Mouse (Mus musculus) neural tube, embryonic 13.5 days (tissue): Measurements from ENCODE around the gene Cfap46. TPM values are rescaled to one million over a fixed set of nuclear protein-coding genes. Genes with fewer than 3 reads are reported as not detected.

Experiments
- ATAC-seq: fragments of 200-750 bp; cut with Nextera tagmentation; 2 replicates; pipeline ENCODE4 v1.8.0; 2017; ENCODE audit warnings: low read depth, mild to moderate bottlenecking, moderate TSS enrichment, moderate library complexity
- H3K27ac ChIP-seq: fragments of 300-500 bp; sonication (generic); replicated peaks from 2 replicates; pipeline ENCODE4 v1.5.1; 2015; ENCODE audit warnings: moderate library complexity, mild to moderate bottlenecking, inconsistent platforms
- H3K27me3 ChIP-seq: fragments of 300-500 bp; sonication (generic); 2 replicates; pipeline ENCODE4 v1.6.1; 2015; ENCODE audit warnings: mild to moderate bottlenecking, inconsistent platforms
- H3K36me3 ChIP-seq: fragments of 300-500 bp; sonication (generic); 2 replicates; pipeline ENCODE4 v1.6.1; 2015; ENCODE audit warnings: mild to moderate bottlenecking, inconsistent platforms
- H3K4me1 ChIP-seq: fragments of 300-500 bp; sonication (generic); replicated peaks from 2 replicates; pipeline ENCODE4 v1.6.1; 2015; ENCODE audit warnings: inconsistent platforms
- H3K4me2 ChIP-seq: fragments of 300-500 bp; sonication (generic); 2 replicates; pipeline ENCODE4 v1.6.1; 2015; ENCODE audit warnings: inconsistent platforms, mild to moderate bottlenecking, moderate library complexity
- H3K4me3 ChIP-seq: fragments of 300-500 bp; sonication (generic); 2 replicates; pipeline ENCODE4 v1.5.1; 2015; ENCODE audit warnings: mild to moderate bottlenecking, inconsistent platforms
- H3K9ac ChIP-seq: fragments of 300-500 bp; sonication (generic); 2 replicates; pipeline ENCODE4 v1.6.1; 2015; ENCODE audit warnings: moderate library complexity, mild to moderate bottlenecking, inconsistent platforms
- H3K9me3 ChIP-seq: fragments of 300-500 bp; sonication (generic); 2 replicates; pipeline ENCODE4 v1.6.1; 2016; ENCODE audit warnings: inconsistent platforms
- WGBS: fragments of 180-500 bp; shearing (Covaris S2); methylation state at CpG from one replicate; pipeline ENCODE4 v1.1.7; 2015; 5-methylcytosine and 5-hydroxymethylcytosine counted together
- polyA plus RNA-seq: library from polyadenylated mRNA; unstranded; fragments of >200 nt; fragmentation: Nextera tagmentation; extraction: Ambion mirVana; gene quantifications from 2 replicates; pipeline ENCODE4 v1.2.1, GENCODE M21; 2015

Gene Cfap46
- polyA plus RNA-seq, 1 experiment from 2014 or later = 2.0 TPM

GRCm38 (mm10) chr7:139566533-139566932 lies 117.1 kb downstream of the Cfap46 start:
- WGBS = 56% methylated on average over 8 of the region's 8 CpGs
- ATAC-seq = no peak
- Histone ChIP-seq H3K27ac (no peak overlapping the region), H3K4me3 (no peak overlapping the region), H3K27me3 (peaks cover 87% of the 10 kb centered on the region), H3K9ac (no peak overlapping the region), H3K9me3 (no peaks in the 10 kb centered on the region), H3K4me2 (no peak overlapping the region), H3K36me3 (no peaks in the 10 kb centered on the region), H3K4me1 (peaks cover 9% of the 10 kb centered on the region)

GRCm38 (mm10) chr7:139565998-139566397 lies 117.6 kb downstream of the Cfap46 start:
- H3K4me1 ChIP-seq = peaks cover 9% of the 10 kb centered on the region
- ATAC-seq = no peak
- H3K4me3 ChIP-seq = no peak overlapping the region
- peaks cover 87% of the 10 kb centered on the region for H3K27me3 ChIP-seq
- 73% methylated on average over 6 of the region's 6 CpGs for WGBS
- no peak overlapping the region for H3K4me2 ChIP-seq
- H3K9me3 ChIP-seq = no peaks in the 10 kb centered on the region
- H3K36me3 ChIP-seq = no peaks in the 10 kb centered on the region
- no peak overlapping the region for H3K27ac ChIP-seq
- H3K9ac ChIP-seq = no peak overlapping the region

GRCm38 (mm10) chr7:139564161-139564560 lies 119.5 kb downstream of the Cfap46 start:
- no peak overlapping the region for H3K27ac ChIP-seq
- no peak for ATAC-seq

GRCm38 (mm10) chr7:139563425-139563824 lies 120.2 kb downstream of the Cfap46 start:
- no peak overlapping the region for H3K9ac ChIP-seq
- peaks cover 9% of the 10 kb centered on the region for H3K4me1 ChIP-seq
- no peak overlapping the region for H3K4me3 ChIP-seq
- peaks cover 93% of the 10 kb centered on the region for H3K27me3 ChIP-seq
- H3K36me3 ChIP-seq = no peaks in the 10 kb centered on the region
- WGBS = 70% methylated on average over 4 of the region's 4 CpGs
- no peak overlapping the region for H3K27ac ChIP-seq
- no peak overlapping the region for H3K4me2 ChIP-seq
- H3K9me3 ChIP-seq = no peaks in the 10 kb centered on the region
- no peak for ATAC-seq

More at GRCm38 (mm10) chr7:139564161-139564560, 119.5 kb downstream of the Cfap46 start:
- H3K27me3 ChIP-seq = peaks cover 92% of the 10 kb centered on the region
- no peaks in the 10 kb centered on the region for H3K36me3 ChIP-seq
- H3K9me3 ChIP-seq = no peaks in the 10 kb centered on the region
- no peak overlapping the region for H3K4me2 ChIP-seq
- WGBS = 96% methylated on average over 2 of the region's 2 CpGs
- H3K4me1 ChIP-seq = peaks cover 9% of the 10 kb centered on the region
- H3K9ac ChIP-seq = no peak overlapping the region
- no peak overlapping the region for H3K4me3 ChIP-seq

GRCm38 (mm10) chr7:139559659-139560058 lies 124.0 kb downstream of the Cfap46 start:
- Histone ChIP-seq H3K4me1 (peaks cover 9% of the 10 kb centered on the region), H3K9ac (no peak overlapping the region), H3K9me3 (no peaks in the 10 kb centered on the region), H3K4me2 (no peak overlapping the region), H3K27ac (no peak overlapping the region), H3K27me3 (peaks cover 90% of the 10 kb centered on the region), H3K36me3 (no peaks in the 10 kb centered on the region), H3K4me3 (no peak overlapping the region)
- WGBS = 93% methylated on average over 10 of the region's 10 CpGs
- ATAC-seq = no peak

GRCm38 (mm10) chr7:139556746-139557526 lies 126.7 kb downstream of the Cfap46 start:
- H3K4me3 ChIP-seq = no peak overlapping the region
- H3K27ac ChIP-seq = no peak overlapping the region
- H3K27me3 ChIP-seq = peaks cover 91% of the 10 kb centered on the region
- no peak for ATAC-seq
- no peak overlapping the region for H3K4me2 ChIP-seq
- no peaks in the 10 kb centered on the region for H3K9me3 ChIP-seq
- peaks cover 9% of the 10 kb centered on the region for H3K4me1 ChIP-seq
- no peak overlapping the region for H3K9ac ChIP-seq
- WGBS = 30% methylated on average over 10 of the region's 10 CpGs
- H3K36me3 ChIP-seq = no peaks in the 10 kb centered on the region

GRCm38 (mm10) chr7:139556331-139556730 lies 127.3 kb downstream of the Cfap46 start:
- Histone ChIP-seq H3K4me1 (peaks cover 9% of the 10 kb centered on the region), H3K4me3 (no peak overlapping the region), H3K27me3 (peaks cover 91% of the 10 kb centered on the region), H3K9me3 (no peaks in the 10 kb centered on the region), H3K4me2 (no peak overlapping the region), H3K27ac (no peak overlapping the region), H3K36me3 (no peaks in the 10 kb centered on the region), H3K9ac (no peak overlapping the region)
- ATAC-seq = no peak
- WGBS = 33% methylated on average over 5 of the region's 5 CpGs

GRCm38 (mm10) chr7:139551519-139551918 lies 132.1 kb downstream of the Cfap46 start:
- no peak overlapping the region for H3K4me3 ChIP-seq
- H3K4me2 ChIP-seq = no peak overlapping the region
- no peaks in the 10 kb centered on the region for H3K36me3 ChIP-seq
- no peak overlapping the region for H3K27ac ChIP-seq
- H3K4me1 ChIP-seq = peaks cover 3% of the 10 kb centered on the region
- no peak overlapping the region for H3K9ac ChIP-seq
- H3K27me3 ChIP-seq = peaks cover 90% of the 10 kb centered on the region
- no peak for ATAC-seq
- WGBS = 79% methylated on average over 2 of the region's 2 CpGs
- H3K9me3 ChIP-seq = no peaks in the 10 kb centered on the region

Other genes with a start within 250 kb of the Cfap46 start
- gene Nkx6-2, start 101.0 kb downstream of the Cfap46 start, polyA plus RNA-seq = 5.3 and 7.8 TPM in 2 replicates
- 23.9 and 29.2 TPM in 2 replicates for gene Adgra1, start 150.4 kb upstream of the Cfap46 start, polyA plus RNA-seq
- gene Kndc1, start 210.9 kb upstream of the Cfap46 start, polyA plus RNA-seq = 5.8 and 6.0 TPM in 2 replicates